Mouse (Mus musculus) neutrophil, adult 59 days (primary cell): ENCODE data around the gene Olfr429. TPM values are rescaled to one million over a fixed set of nuclear protein-coding genes. Genes with fewer than 3 reads are reported as not detected.

Source experiments
- total RNA-seq, 2 experiments: library from RNA; stranded (reverse); gene quantifications; 1 replicate in 1 of 2; 2 replicates in 1 of 2; pipeline ENCODE4 v1.2.4; 2023

The Olfr429 gene
- total RNA-seq = not detected

DNA sequence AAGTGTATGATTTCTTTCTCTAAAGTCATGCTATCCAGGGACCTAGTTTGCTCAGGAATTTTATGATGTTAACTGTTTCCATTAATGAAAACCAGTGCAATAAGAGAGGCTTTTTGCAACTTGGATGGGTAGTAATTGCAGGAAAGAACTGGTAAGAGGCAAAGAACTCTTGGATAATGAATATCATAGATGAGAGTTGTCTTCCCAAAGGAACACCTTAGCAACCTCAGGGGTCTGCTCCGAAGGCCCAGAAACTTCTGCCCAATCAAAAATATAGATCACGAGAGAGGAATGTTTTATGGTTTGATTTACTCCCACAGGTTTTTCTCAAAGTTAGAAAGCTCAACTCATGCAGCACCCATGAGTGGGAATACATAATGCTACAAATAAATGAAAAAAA lies at the start of gene Olfr429:
Gene Olfr429 (plus strand): TSS at position 301 of the 400 bp plus-strand sequence.

DNA sequence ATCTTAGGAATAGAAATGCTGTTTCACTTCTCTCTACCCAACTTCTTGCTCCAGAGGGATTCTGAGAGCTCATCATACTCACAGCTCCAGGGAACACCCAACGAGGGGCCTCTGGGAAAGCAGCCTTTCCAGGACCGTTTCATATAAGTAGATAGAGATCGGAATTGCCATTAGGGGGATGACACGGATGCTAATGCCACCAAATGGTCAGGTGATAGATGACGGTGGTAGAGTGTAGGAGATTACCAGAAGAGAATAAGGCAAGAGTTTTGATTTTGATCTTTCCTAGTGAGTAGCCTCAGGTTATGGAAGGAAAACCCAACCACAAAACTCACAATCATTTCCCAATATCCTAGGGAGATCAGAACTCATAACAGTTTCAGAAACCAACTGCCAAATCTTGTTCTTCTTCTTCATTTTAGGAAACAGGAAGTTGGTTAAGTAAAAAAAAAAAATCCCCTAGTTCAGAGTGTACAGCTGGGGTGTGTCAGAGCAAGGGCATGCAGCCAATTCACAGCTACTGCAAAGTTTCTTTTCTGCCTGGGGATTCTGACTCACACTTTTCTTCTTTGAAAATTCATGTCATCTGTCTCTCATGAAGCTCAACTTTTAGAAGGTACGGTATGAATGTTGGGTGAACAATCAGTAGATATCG lies 43.5 kb upstream of the Olfr429 start, which contains the start of gene Olfr433:
Gene Olfr433 (plus strand): TSS at position 183 of the 655 bp plus-strand sequence.

DNA sequence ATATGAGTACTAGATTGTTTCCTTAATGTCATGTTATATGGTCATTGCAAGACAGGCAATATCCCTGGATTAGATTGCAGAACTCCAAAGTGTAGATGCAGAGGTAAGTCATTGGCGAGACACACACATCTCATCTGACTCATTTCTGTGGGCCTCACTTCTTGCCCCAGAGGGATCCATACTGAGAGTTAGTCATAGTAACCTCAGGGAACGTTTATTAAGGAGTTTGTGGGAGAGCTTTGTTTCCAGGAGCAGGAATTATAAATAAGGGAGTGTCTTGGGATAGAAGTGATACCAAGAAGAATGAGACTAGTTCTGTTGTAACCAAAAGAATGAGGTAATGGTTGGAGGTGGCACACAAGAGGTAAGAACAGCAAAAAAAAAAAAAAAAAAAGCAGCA lies 35.2 kb upstream of the Olfr429 start, which contains the start of gene Olfr432:
Gene Olfr432 (plus strand): TSS at position 313 of the 400 bp plus-strand sequence.

DNA sequence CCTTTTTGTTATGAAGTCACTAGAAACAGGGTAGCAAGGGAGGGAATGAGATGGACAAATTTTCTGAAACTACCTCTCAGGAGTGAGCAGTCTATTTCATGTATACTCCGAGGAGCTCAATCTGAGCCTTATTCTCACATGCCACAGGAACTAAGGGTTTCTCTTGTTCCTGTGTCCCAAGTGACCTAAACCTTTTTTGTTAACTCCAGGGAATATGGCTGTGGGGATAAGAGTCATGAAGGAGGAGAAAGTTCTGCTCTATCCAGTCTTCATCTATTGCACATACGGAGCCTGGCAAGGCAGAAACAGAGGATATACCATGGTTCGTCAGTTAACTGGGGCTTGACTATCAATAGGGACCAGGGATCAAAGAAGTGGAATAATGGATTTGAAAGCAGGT lies 17.8 kb upstream of the Olfr429 start, which contains the start of gene Olfr430:
Gene Olfr430 (plus strand): TSS at position 301 of the 400 bp plus-strand sequence.

DNA sequence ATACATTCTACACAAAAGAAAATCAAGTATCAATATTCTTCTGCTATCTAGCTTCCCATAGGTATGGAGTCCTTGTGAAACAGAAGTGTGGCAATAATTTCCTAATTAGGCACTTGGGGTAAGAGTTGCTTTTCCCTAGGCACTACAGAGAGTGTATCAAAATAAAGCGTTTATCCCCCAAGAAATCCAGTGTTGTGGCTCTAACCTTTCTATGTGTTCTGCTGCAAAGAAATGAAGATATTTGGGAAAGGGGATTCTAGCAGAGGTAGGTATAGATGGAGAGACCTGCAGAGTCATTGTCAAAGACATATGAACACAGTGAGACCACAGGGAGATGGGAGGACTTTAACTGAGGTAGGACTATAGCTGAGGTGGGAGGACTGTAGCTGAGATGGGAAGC lies 12.5 kb downstream of the Olfr429 start, which contains the start of gene Olfr427:
Gene Olfr427 (plus strand): TSS at position 301 of the 400 bp plus-strand sequence.

DNA sequence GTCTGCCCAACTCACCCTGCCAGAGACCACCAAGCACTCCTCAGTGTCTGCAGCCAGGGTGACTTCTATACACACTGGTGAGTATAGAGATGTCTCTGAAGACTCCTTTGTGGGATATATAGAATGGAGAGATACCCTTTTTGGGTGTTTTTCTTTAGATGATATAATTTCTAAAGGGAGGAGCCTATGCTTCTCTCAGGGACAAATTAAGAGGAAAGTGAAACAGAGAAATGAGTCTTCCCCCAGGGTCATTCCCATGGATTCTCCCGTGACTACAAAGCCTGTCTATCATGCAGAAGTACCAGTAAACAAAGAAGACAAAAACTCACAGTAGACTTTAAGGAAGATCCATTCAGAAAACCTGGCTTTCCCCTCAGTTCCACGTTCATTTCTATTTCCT lies 36.9 kb downstream of the Olfr429 start, which contains the start of gene Olfr231:
Gene Olfr231 (minus strand): TSS at position 101 of the 400 bp plus-strand sequence.

DNA sequence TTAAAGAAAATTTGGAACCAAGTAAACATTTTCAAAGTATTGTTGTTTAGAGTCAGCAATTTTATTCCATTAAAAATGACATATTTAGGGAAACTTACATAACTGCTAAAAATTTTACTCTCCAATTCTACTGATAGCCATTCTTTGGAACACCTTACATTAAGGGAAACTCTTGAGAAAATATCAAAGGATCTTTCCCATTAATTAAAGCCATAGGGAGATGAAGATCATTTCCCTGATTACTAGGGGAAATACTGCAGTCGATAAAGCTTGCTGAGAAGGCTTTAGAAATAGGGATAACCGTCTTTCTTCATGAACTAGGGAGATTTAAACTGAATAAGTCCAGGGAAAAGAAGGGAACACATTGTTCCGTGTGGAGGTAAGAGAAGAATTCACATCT lies 47.1 kb downstream of the Olfr429 start, which contains the start of gene Olfr424:
Gene Olfr424 (plus strand): TSS at position 301 of the 400 bp plus-strand sequence.

Other genes with a start within 250 kb of the Olfr429 start
- gene Ifi211, start 171.3 kb upstream of the Olfr429 start, total RNA-seq = 10 to 100 TPM; 16.9 to 21.0 TPM
- 10 to 100 TPM; 46.7 to 63.9 TPM for gene Mndal, start 141.8 kb upstream of the Olfr429 start, total RNA-seq
- 10 to 100 TPM; 27.7 to 44.0 TPM for gene Ifi203, start 141.7 kb upstream of the Olfr429 start, total RNA-seq
- gene Ifi202b, start 101.6 kb upstream of the Olfr429 start, total RNA-seq = not detected
- gene Ifi205, start 52.5 kb upstream of the Olfr429 start, total RNA-seq = 1 to 10 TPM; 5.3 to 5.8 TPM
- not detected for gene Olfr433, start 43.6 kb upstream of the Olfr429 start, total RNA-seq
- not detected for gene Olfr432, start 35.1 kb upstream of the Olfr429 start, total RNA-seq
- gene Olfr430, start 17.7 kb upstream of the Olfr429 start, total RNA-seq = not detected
- gene Olfr427, start 12.6 kb downstream of the Olfr429 start, total RNA-seq = not detected
- not detected for gene Olfr231, start 36.8 kb downstream of the Olfr429 start, total RNA-seq
- not detected for gene Olfr424, start 47.2 kb downstream of the Olfr429 start, total RNA-seq
- gene Olfr420, start 71.3 kb downstream of the Olfr429 start, total RNA-seq = not detected
- gene Spta1, start 88.4 kb downstream of the Olfr429 start, total RNA-seq = 10 to 100 TPM in 1 of 2 experiments, 1 to 10 TPM in 1; 3.8 to 12.3 TPM
- not detected for gene Olfr419, start 167.7 kb downstream of the Olfr429 start, total RNA-seq
- gene Mptx1, start 246.2 kb downstream of the Olfr429 start, total RNA-seq = not detected